ENCODE assay signal across 20 mouse cellular contexts in genomic region chr17:51209565-51209964, GRCm38 (mm10). TPM values are rescaled to one million over a fixed set of nuclear protein-coding genes. Genes with fewer than 3 reads are reported as not detected.
DNase-seq lines count a peak whose midpoint lies in the region; ATAC-seq and TF ChIP-seq lines count a peak whose summit lies in the region.
"Had no signal": no experiment of that assay in that cellular context is flagged by ENCODE, and none has a peak within 500 bp of the region (broad histone marks: within the 10 kb centered on the region; RNA-seq: fewer than 3 reads in every experiment).

No protein-coding gene starts in this region.

- peaks cover 7 to 18% of the 10 kb centered on the region in 2 experiments; a peak in 3 of 4 replicates for H3K4me1 ChIP-seq in CH12.LX (ENCODE audit: control insufficient read depth in 1 of 2, insufficient read depth in 2 of 2)
- peaks cover 13% of the 10 kb centered on the region for H3K4me1 ChIP-seq in bone marrow macrophage, adult 2 months (ENCODE audit: control insufficient read depth, insufficient read depth, low read length)
- H3K4me1 ChIP-seq: embryonic facial prominence, embryonic 15.5 days; heart, embryonic 12.5 days; hindbrain, embryonic 10.5 days; intestine, embryonic 15.5 days had no signal

- TF ChIP-seq CTCF in CH12.LX (conservative IDR thresholded peaks at IDR 0.05 in 1 of 2, IDR thresholded peaks at IDR 0.05 in 1 of 2; ENCODE audit: low read depth in 2 of 2, low read length in 2 of 2): no peak
- TF ChIP-seq CTCF in bone marrow macrophage, adult 2 months (IDR thresholded peaks at IDR 0.05; ENCODE audit: low read depth, low read length): no peak

- no peak for DNase-seq in CH12.LX (ENCODE audit: extremely low read depth)
- DNase-seq in splenic B cell, adult 2 months (ENCODE audit: low read depth, low spot score): peak; percentile 70
- DNase-seq in retina, postnatal 1 day: no peak
- no peak for DNase-seq in left cerebral cortex, postnatal 10 days (ENCODE audit: extremely low spot score in 1 of 2, low spot score in 2 of 2)
- DNase-seq: adrenal gland, postnatal 10 days; cerebellum, adult 18-20 months; cerebellum, adult 9-11 months; embryo, embryonic 11 days; gastrocnemius, postnatal 10 days; heart, adult 2 months had no signal

- dilution Hi-C loops in CH12.LX (cut with MboI; ENCODE audit: extremely low pct_ligation_motif_present, extremely low pct_unique_long_range_greater_than_20kb, low sequenced_read_pairs): no loop called here

- intact Hi-C loops in left cerebral cortex, postnatal 10 days (cut with DNase I): no loop called here

- TF ChIP-seq RAD21 in CH12.LX (IDR thresholded peaks at IDR 0.05; ENCODE audit: low read depth, low read length): no peak

- in situ Hi-C loops in CH12.LX (cut with MboI; ENCODE audit: low pct_ligation_motif_present, low pct_unique_long_range_greater_than_20kb, low sequenced_read_pairs): no loop called here

- no peak overlapping the region for H3K9ac ChIP-seq in CH12.LX (ENCODE audit: insufficient read depth, low read depth)
- H3K9ac ChIP-seq: embryonic facial prominence, embryonic 15.5 days; heart, embryonic 12.5 days; hindbrain, embryonic 14.5 days; intestine, embryonic 15.5 days had no signal

- H3K4me3 ChIP-seq in CH12.LX (replicated peaks in 1 of 3; ENCODE audit: low read depth in 2 of 3, low read length in 2 of 3, poor library complexity in 1 of 3) (no peak overlapping the region), macrophage (ENCODE audit: inconsistent target) (no peak overlapping the region)
- H3K4me3 ChIP-seq in bone marrow macrophage, adult 2 months (ENCODE audit: insufficient read depth, low read length): no peak overlapping the region
- H3K4me3 ChIP-seq: embryonic facial prominence, embryonic 15.5 days; erythroblast, embryonic 14.5 days; heart, adult 2 months; heart, embryonic 12.5 days; hindbrain, embryonic 10.5 days; intestine, embryonic 15.5 days had no signal

- H3K27me3 ChIP-seq in CH12.LX (replicated peaks): no peaks in the 10 kb centered on the region
- H3K27me3 ChIP-seq in splenic B cell, adult 2 months (ENCODE audit: control insufficient read depth, insufficient read depth, low read length, poor library complexity, severe bottlenecking): no peaks in the 10 kb centered on the region
- H3K27me3 ChIP-seq: embryonic facial prominence, embryonic 15.5 days; heart, embryonic 12.5 days; intestine, embryonic 15.5 days had no signal

- no peaks in the 10 kb centered on the region for H3K9me3 ChIP-seq in CH12.LX (replicated peaks; ENCODE audit: low read length)
- H3K9me3 ChIP-seq: embryonic facial prominence, embryonic 15.5 days; heart, embryonic 12.5 days; hindbrain, embryonic 10.5 days; intestine, embryonic 15.5 days had no signal

- WGBS in macrophage (ENCODE audit: missing documents): 0% methylated on average over 2 of the region's 2 CpGs

- H3K27ac ChIP-seq in CH12.LX (ENCODE audit: insufficient read depth, low read depth) (no peak overlapping the region), macrophage (peak overlapping the region; percentile 83)
- H3K27ac ChIP-seq in bone marrow macrophage, adult 2 months (ENCODE audit: insufficient read depth, low read depth, low read length): peak overlapping the region; percentile 92
- H3K27ac ChIP-seq: embryonic facial prominence, embryonic 15.5 days; heart, adult 2 months; hindbrain, embryonic 10.5 days; hindbrain, embryonic 14.5 days; intestine, embryonic 15.5 days had no signal

- H3K79me2 ChIP-seq in CH12.LX (replicated peaks; ENCODE audit: control insufficient read depth, extremely low read depth, insufficient read depth, poor library complexity, severe bottlenecking) (no peaks in the 10 kb centered on the region), macrophage (ENCODE audit: inconsistent target) (no peaks in the 10 kb centered on the region)

- peak; percentile 65 for TF ChIP-seq EP300 in CH12.LX (IDR thresholded peaks at IDR 0.05; ENCODE audit: low read length)

- H3K36me3 ChIP-seq in CH12.LX (replicated peaks in 1 of 2; ENCODE audit: control insufficient read depth in 1 of 2, insufficient read depth in 1 of 2, low read length in 1 of 2): no peaks in the 10 kb centered on the region
- no peaks in the 10 kb centered on the region for H3K36me3 ChIP-seq in macrophage (ENCODE audit: inconsistent target)
- H3K36me3 ChIP-seq in splenic B cell, adult 2 months (ENCODE audit: control insufficient read depth, insufficient read depth, low read length, poor library complexity, severe bottlenecking): no peaks in the 10 kb centered on the region
- H3K36me3 ChIP-seq: embryonic facial prominence, embryonic 15.5 days; heart, embryonic 12.5 days; hindbrain, embryonic 10.5 days; intestine, embryonic 15.5 days had no signal

- no peak overlapping the region for H3K4me2 ChIP-seq in CH12.LX (ENCODE audit: insufficient read depth, low read depth, poor library complexity, severe bottlenecking)
- H3K4me2 ChIP-seq: embryonic facial prominence, embryonic 15.5 days; heart, embryonic 12.5 days; hindbrain, embryonic 14.5 days; intestine, embryonic 15.5 days had no signal

- ATAC-seq in activated CD4-positive, CD25-positive, alpha-beta regulatory T cell, adult 4 months: no peak
- ATAC-seq: forebrain, embryonic 16.5 days; intestine, embryonic 15.5 days had no signal

- TF ChIP-seq POLR2A in CH12.LX (IDR thresholded peaks at IDR 0.05; ENCODE audit: low read depth, low read length): no peak
- TF ChIP-seq POLR2A in bone marrow macrophage, adult 2 months (IDR thresholded peaks at IDR 0.05; ENCODE audit: borderline replicate concordance, low read depth, low read length): no peak

TF ChIP-seq in CH12.LX, 34 proteins besides CTCF, POLR2A, EP300 and RAD21:
- TF ChIP-seq IRF4 (IDR thresholded peaks at IDR 0.05; ENCODE audit: low read depth, low read length) (peak; percentile 41; the same call in 1 of the 2 replicates), ZKSCAN1 (IDR thresholded peaks at IDR 0.05; ENCODE audit: borderline replicate concordance, low read depth, low read length) (no peak), USF2 (conservative IDR thresholded peaks at IDR 0.05; ENCODE audit: low read depth, low read length) (no peak), ELF1 (IDR thresholded peaks at IDR 0.05; ENCODE audit: low read depth, low read length) (no peak), MAFK (IDR thresholded peaks at IDR 0.05; ENCODE audit: insufficient replicate concordance, low read length) (peak; percentile 88)
TF ChIP-seq in CH12.LX: peak in this region for 2.

RNA-seq across cellular contexts. Expression of gene Tbc1d5, which starts 30.4 kb away (rescaled TPM):
- total RNA-seq in CH12.LX (2012; rRNA removed) (7.3 and 7.7 TPM in 2 replicates), CH12.LX (2014; rRNA removed) (5.9 and 6.6 TPM in 2 replicates)
- polyA plus RNA-seq in CH12.LX (2012; ENCODE audit: insufficient read length, low read depth) (13.9 and 15.6 TPM in 2 replicates), macrophage (2018) (29.9 to 49.6 TPM (median 30.8 TPM) in 3 replicates)
- polyA plus RNA-seq in bone marrow macrophage, adult 2 months (2012; ENCODE audit: insufficient read depth, insufficient read length, missing spikeins): 33.9 and 41.9 TPM in 2 replicates
- 100 to 1,000 TPM in 24 of 26 experiments, 10 to 100 TPM in 2; 61.8 to 223 (median 155) TPM for total RNA-seq in macrophage (2018; cell fraction: chromatin; rRNA removed)
- 10 to 100 TPM; 27.4 to 46.7 (median 35.2) TPM for total RNA-seq in macrophage (2018; cell fraction: cytosol; rRNA removed)
- total RNA-seq in macrophage (2018; cell fraction: nucleus; rRNA removed): 100 to 1,000 TPM in 12 of 26 experiments, 10 to 100 TPM in 14; 35.4 to 160 (median 90.7) TPM
- polyA plus RNA-seq in activated CD4-positive, CD25-positive, alpha-beta regulatory T cell, adult 4 months (2017; shearing (Covaris generic)): 10 to 100 TPM; 17.9 to 18.2 TPM
- total RNA-seq in left cerebral cortex, postnatal 10 days (2021): 10 to 100 TPM; 36.4 to 38.8 TPM
